Mouse (Mus musculus): ENCODE measurements around the gene Rabggta. TPM values are rescaled to one million over a fixed set of nuclear protein-coding genes. Genes with fewer than 3 reads are reported as not detected.
A peak's percentile ranks its signal among the peaks of the same experiment; 100 is the strongest.

Gene Rabggta
- total RNA-seq, 2 experiments from 2014 or later: 10.3 TPM

DNA sequence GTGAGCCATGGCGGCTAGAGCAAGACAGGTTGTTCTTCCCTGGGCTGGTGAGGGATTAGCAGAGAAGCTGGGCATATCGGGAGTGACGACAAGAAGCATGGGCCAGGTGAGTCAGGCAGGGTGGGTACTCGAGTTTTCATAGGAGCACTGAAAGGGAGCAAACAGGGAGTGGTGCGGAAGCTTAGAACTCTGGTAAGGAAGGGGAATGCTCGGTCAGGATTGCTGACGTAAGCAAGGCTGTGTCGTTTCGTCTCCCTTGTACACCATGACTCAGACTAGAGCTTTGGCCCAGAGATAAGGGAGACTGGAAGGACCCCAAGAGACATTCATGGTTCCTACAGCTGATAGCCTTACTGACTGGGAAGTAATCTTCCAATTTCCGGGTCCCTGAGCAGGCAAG, 11.8 kb upstream of the Rabggta start:
- DNase-seq: no peak

DNA sequence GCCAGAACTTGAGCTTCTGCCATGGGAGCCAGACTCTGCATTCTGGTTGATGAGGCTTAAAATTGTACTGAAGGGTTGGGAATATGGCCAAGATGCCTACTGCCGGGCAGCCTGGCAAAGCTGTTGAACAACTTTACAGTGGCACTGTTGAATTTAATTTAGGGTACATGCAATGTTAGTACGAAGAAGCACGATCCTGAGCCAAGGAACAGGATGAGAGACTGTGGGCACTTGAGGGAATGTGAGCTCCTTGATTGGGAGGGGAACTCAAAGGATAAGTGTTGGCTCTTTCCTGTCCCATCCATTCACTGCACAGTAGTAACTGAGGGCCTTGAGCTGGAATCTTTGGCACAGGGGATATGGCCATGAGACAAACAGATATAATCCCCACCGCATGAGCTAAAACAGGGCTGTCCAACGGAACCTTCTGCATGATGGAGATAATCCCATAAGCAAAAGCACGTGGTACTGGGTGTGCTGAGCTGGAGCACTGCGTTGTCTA, 8.5 kb upstream of the Rabggta start:
- no peak for DNase-seq

DNA sequence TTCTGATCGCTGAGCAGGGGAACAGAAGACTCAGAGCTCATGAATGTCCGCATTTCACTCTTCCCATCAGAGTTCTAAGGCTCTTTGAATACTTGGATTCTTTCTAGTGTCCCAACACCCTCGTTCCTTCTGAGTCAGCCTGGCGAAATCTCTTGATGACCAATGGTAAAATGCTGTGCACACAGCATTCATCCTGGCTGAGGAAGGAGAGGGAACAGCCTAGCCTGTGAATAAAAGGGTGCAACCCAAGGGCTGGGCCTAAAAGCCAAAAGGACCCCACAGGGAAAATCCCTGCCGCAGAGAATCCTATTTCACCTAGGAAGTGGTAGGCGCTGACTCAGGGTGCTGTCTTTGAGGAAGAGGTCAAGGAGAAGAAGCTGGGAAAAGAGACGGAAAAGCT, 8.1 kb upstream of the Rabggta start:
- DNase-seq: no peak

DNA sequence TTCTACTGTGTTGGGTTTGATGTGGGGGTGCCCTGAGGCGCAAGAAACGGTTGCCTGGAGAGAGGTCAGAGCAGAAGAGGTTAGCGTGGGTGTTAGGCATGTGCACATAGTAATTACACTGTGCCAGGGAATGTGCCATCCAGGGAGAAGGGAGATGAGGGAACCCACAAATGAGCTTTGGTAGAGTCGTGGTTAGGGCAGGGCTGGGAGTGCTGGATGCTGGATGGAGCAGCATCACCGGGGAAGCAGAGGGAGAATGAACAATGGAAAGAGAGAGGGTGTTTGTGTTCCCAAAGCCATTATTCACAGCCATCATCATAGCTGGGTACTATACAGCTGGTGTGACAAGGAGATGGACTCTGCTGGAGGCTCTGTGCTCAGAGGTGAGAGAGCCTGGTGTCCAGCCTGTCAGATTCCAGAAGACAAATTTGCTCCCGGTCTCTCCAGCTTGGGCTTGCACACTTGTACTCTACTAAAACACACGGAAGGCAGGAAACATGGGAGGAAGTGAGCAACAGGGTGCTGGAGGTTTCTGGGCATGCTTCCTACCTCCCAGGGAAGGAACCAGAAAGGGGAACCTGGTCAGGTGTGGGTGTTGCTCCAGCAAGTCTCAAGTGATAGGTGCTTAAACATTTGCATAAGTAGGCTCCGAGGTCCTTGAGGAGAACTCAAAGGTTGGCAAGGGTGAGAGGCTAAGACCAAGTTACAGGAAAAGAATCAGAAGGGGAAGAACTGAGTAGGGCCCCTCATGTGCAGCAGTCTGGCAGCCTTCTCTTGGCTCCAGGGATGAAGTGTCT, 6.0 kb upstream of the Rabggta start:
- DNase-seq: no peak

DNA sequence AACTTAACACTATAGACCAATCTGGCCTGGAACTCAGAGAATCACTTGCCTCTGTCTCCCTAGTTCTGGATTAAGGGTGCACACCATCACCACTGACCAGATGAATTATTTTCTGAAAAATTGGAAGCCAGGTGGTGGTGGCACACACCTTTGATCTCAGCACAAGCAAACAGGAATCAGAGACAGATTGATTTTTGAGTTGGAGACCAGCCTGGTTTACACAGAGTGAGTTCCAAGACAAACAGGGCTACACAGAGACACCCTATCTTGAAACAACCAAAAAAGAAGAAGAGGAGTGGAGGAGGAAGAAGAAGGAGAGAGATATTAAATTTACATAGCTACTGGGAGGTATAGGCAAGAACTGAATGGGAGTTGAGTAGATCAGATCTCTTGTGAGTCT, 4.2 kb upstream of the Rabggta start:
- no peak for DNase-seq

DNA sequence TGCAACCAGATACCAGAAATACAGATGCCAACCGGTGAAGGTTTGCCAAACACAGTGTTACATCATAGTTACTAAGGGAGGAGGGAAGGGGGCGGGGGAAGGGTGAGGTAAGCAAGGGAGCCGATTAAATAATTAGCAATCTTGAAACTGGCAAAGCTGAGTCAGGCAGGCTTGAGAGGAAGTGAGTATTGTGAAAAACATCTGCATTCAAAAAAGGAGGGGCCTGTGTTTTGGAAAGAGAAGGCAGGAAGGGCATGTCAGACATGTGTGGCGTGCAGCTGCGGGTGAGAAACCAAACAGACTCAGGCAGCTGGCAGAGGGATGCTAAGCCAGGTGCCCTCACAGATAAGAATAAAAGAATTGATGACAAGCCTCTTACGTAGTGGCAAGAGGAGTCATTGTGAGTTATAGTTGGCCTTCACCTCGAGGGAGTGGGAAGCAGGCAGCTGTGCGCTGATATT, 2.4 kb upstream of the Rabggta start:
- peak; percentile 38 for DNase-seq

DNA sequence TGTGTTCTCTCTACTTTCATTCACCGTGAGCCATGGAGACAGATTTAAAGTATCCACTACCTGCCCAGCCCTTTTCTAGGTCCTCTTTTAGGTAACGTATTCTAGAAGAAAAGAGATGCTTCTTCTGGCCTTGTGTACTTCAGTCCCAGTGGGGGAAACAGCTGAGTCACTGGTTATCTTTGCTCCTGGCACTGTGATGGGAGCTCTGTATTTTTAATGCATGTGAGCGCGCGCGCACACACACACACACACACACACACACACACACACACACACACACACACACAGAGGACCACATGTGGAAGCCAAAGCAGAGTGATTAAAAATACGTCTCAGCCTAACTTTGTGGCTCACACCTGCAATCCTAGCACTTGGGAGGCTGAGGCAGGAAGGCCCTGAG, 1.4 kb upstream of the Rabggta start:
- DNase-seq: no peak

DNA sequence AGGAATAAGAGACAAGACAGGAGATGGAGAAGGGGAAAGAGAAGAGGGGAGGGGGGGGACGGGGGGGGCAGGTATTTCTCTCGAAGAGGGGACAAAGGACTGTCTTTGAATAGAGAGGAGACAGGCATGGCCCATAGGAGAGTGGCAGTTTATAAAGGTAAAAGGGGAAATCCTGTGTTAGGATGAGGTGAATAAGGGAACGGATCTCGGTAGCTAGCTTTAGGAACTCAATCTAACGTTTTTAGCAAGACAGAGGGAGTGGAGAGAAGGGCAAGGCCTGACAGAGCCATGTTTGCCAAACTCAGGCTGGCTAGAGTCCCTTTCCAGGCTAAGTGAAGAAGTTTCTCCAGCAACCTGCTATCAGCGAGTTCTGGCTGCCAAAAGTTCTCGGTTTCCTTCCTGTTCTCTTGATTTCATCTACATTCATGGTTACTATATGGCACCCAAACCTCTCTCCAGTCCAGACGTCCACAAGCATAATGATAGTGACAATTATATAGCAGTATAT, 429 bp upstream of the Rabggta start:
- no peak for DNase-seq

DNA sequence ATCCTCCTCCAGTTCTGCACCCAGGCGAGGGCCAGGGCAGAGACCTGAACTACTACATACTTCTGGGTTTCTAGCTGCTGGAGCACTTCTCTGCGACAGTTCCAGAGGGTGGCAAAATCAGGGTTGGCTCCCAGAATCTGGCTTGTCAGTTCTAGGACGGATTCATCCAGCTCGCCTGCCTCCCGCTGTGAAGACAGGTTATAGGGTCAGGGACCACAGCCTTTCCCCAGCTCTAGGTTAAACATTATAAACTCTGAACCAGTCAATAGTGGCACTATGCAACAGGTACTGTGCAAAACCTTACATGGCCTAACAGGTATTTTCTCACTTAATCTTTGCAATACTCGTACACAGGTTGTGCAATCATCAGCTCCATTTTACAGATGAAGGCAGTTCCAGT, 987 bp downstream of the Rabggta start:
- no peak for DNase-seq

DNA sequence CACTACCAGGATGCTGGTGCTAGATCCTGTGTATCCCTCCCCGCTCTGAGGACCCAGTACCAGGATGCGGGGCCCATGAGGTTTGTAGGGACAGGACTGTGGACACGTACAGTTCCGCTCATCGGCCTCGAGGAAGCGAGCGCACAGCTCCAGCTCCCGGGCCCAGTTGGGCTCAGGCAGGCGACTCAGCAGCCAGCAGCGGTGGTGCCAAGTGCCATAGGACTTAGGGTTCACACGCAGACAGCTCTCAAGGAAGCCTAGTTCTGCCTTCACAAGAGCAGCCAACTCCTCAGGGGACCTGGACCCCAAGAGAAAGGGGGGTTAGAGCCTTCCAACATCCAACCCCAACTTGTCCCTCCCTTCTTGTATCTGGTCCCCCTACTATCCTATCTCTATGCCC, 1.4 kb downstream of the Rabggta start:
- DNase-seq: no peak

DNA sequence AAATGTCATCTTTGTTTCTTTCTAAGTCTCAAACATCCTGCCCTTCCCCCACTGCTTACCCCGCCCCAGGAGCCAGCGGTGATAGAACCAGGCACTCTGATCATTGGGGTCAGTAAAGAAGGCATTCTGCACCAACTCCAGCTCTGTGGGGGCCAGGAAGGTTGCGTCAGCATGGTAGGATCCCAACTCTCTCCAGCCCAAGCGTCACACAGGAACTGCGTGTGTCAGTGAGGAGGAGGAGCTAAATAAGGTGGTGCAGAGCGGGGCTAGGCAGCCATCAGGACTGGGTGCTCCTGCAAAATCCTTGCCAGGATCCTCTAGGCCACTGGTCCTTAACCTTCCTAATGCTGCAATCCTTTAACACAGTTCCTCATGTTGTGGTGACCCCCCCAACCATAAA, 2.3 kb downstream of the Rabggta start:
- no peak for DNase-seq

DNA sequence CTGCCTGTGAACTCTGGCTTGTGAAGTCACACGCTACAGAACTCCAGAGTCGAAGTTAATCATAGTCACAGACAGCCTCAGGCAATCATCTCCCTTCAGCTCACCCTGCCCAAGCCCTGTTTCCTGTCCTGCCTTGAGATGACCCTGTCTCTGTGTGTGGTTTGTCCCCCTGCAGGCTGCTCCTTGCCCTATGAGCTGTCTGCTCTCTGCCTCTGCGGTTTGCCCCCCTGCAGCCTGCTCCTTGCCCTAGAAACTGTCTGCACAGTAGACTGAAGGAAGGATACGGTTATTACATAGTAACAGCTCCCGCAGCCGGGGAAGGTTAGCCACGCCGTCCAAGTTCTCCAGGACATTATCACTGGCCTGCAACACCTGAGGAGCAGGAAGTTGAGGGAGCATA, 5.2 kb downstream of the Rabggta start:
- DNase-seq: no peak

DNA sequence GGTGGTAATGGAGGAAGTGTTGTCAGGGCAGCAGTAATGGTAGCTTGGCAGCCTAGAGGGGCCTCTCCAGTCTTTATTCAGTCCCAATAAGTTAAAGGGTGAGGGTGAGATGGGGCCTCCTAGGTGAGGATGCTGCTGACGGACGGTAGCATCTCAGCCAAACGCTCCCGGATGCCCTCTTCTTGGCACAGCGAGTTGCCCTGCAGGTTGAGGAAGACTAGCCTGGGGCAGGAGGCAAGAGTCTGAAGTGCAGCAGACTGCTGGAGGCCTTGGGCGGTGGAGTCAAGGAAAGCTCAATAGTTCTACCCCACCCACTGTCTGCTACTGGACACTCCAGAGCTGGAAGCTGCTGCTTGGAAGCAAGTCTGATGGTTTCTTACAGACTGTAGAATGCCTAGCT, 5.8 kb downstream of the Rabggta start:
- DNase-seq: no peak

DNA sequence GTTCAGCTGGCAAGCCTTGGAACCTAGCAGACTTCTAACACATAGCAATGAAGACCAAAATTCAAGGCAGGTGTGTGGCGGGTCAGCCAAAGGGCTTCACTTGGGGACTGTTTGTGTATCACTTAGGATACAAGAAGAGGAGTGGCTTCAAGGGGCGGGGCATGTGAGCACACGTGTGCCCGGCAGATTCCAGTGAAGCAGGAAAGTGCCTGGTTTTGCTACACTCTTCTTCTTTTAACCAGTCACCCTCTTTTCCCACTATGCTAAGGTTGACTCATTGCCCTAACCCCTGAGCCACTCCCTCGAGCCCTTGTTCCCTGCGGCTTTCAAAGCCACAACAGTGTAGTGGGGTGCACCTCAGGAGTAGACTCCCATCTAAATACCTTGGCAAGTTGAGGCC, 7.2 kb downstream of the Rabggta start:
- no peak for DNase-seq

DNA sequence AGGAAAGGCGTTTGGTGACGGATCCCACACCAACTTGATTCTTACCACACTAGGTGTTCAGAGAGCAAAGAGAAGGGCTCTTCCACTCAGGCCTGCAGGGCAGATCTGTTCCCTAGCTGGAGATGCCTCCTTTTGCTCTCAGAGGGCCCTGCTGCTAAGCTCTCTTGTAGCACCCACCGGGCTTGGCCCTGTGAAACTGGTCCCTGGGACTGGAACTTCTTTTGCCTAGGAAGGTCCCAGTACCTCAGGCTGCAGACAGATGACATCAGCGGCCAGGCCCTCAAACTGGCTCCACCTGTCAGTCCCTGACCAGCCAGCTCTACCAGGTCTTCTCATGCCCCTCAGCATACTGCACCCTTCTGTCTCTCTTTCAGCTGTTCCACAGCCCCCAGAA, 8.3 kb downstream of the Rabggta start, which contains the start of gene Tgm1:
Gene Tgm1 (minus strand): TSS at position 198 of the 394 bp plus-strand sequence.
- DNase-seq: no peak

DNA sequence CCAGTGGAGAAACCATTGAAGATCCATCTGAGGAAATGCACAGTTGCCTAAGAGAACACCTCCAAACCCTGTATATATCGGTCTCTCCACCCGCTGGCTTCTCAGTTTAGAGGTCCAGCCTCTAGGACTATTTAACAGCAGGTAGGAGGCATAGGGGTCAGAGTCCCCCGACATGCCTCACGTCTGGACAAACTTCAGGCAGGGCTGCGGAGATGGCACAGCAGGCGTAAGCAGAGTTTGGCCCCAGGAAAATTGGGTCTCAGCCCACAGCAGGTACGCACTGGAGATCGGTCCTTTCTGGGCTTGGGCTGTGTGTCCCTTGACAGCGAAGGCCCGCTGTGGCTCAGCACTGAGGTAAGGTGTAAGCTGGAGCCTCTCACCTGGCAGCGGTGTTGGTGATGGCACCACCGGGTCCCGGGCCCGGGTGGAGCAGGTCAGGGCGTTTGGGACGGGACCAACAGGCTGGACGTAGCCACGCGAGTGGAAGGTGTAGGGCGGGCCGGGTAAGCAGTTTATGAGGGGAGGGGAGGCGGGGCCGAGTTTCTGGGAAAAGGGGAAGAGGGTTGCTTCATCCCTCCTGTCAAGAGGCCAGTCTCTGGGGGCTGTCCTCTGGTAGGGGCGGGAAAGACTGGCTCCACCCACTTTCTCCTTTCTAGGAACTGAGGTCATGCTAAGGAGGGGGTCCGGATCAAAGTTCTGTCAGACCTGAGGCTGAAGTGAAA, 8.9 kb downstream of the Rabggta start:
- peak; percentile 25 for DNase-seq

DNA sequence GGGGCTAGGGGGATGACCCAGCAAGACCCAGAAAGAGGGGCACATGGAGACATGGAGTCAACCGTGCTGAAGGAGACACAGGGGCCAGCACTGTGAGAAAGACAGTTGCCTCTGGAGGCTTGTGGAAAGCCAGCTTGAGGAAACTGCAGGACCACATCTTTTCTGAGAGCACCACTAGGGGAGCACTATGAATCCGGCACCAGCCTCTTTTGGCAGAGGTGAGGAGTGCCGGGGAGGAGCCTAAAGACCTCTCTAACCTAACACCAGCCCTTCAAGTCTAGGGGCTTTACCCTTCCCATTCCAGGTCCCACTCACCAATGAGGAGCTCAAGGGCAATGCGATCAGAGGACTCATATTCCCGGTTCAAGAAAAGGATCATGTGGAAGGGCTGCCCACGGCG, 10.3 kb downstream of the Rabggta start:
- no peak for DNase-seq

DNA sequence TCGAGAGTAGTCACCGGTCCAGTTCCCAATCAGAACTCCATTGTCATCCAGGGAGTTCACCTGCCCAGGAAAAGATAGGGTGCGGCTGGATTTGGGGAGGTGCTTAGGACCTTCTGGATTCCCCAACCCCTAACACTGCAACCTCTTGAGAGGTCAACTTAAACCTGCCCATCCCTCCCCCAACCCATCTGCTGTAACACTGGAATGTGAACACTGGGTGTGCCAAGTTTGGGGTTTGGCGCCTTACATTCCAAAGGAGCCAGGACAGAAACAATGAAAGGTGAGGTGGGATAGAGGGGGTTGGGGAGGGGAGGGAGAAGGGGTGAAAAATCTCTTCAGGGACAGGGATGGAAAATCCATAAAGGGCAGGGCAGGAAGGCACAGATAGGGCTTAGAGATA, 12.6 kb downstream of the Rabggta start:
- no peak for DNase-seq

DNA sequence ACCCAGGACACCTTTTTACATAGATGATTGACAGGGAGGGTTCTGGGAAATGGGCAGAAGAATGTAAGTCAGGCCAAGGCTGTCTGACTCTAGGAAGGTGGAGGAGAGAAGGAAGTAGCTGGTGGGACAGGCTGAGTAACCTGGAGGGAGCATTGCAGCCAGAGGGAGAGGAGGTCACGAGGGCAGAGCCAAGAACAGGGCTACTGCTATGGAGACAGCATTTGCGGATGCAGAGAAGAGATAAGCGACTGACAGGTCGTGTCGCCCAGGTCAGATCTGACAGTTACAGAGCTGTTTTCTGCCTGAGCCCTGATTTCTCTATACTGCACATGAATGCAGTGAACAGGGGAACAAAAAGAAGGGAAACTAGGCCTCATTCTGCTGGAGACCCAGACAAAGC, 14.7 kb downstream of the Rabggta start:
- no peak for DNase-seq

DNA sequence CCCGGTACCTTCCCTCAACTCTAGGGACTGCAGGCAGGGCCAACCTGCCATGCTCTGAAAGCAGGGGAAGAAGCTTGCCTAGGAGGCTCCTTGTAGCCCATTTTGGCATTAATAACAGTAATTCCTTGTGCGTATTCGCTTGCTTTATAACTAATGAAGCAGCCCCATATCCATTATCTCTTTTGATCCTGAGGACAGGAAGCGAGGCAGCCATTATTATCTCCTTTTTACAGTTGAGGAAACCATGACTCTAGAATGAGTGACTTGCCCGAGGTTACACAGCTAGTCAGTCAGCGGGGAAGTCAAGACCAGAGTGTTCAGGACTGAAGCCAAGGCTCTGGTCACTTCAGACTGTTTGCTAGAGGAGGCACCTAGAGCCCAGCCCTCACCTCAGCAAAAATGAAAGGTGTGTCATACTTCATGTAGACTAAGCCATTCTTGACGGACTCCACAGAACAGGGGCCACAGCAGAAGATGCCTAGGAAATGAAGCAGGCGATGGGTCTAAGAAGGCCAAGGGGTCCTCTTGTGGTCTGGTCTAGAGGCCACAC, 15.9 kb downstream of the Rabggta start:
- DNase-seq: no peak

DNA sequence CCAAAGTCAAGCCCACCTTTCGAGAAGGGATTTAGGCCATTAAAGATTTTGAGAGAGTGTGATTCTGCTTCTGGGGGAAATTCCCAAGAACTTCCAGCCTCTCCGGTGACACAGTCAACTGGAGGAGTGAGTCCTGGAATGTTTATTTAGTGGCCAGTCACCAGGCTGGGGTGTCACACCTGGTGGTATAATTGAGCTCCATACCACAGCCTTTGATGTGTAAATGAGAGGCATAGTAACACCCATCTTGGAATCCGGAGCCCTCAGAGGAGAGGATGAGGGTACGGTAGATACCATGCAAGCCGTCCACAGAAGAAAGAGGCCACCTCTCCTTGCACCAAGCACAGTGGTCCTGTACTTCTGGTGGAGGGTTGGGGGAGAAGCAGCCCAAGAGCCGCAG, 19.3 kb downstream of the Rabggta start:
- no peak for DNase-seq

DNA sequence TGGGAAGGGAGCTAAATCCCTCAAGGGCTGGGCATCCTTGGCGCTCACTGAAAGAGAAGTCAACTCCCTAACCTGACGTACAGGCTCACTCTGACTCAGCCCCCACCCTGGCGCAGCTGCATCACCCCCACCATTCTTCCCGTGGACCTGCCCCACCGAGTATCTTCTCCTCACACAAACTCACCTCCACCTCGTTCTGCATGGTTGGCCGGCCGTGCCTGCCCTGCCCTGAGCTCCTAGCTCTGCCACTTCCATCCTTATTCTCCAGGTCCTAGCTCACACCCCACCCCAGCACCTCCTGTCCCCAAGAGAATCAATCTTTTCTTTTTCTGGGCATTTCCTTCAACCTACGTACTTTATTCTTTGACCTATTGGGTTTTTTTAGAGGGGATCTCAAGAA, 20.9 kb downstream of the Rabggta start:
- DNase-seq: no peak

DNA sequence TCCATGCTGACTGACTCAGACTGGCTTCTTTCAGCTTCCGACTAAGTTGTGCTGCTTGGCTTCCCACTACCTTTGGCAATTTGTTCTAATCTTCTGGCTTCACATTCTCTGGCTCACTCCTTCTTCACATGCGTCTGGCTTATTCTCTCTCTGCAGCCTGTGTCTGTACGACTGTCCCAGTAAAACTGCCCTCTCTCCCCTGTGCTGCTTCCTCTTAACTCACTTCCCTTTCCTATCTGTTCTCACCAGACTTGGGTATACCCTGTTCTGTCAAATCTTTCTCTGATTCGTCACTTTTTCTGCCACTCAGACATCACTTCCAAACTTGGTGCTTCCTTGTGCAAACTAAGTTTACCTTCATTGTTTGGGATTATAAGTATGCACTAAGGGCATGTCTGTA, 24.8 kb downstream of the Rabggta start:
- DNase-seq: no peak
